Mouse (Mus musculus) hematopoietic stem cell, adult 5-6 weeks (primary cell): Measurements from ENCODE around the gene Nup35. TPM values are rescaled to one million over a fixed set of nuclear protein-coding genes. Genes with fewer than 3 reads are reported as not detected.

Source experiments
- ATAC-seq, 2 experiments: fragments of 125-278 bp in 1 of 2; replicated peaks in 1 of 2; 2 replicates each; pipeline ENCODE4 v1.8.0; 2016 to 2017; ENCODE audit warnings: inconsistent platforms in 2 of 2, mild to moderate bottlenecking in 2 of 2, moderate number of reproducible peaks in 2 of 2, low read depth in 1 of 2, moderate TSS enrichment in 1 of 2; ENCODE audit not compliant: low FRiP score in 2 of 2, poor library complexity in 2 of 2, severe bottlenecking in 2 of 2, insufficient read depth in 1 of 2, low TSS enrichment in 1 of 2
- total RNA-seq: library from RNA; stranded (forward); fragments of 172-1452, 232-1000 nt; gene quantifications from 2 replicates; pipeline ENCODE4 v1.2.3, GENCODE M21; 2017

The Nup35 gene
- 31.3 and 37.9 TPM in 2 replicates for total RNA-seq

- peak; percentile 99 for ATAC-seq
Observed at GRCm38 (mm10) chr2:80616854-80617737, at the start of gene Nup35, which contains the start of gene Dusp19. Gene Nup35, plus strand, starts transcription at chr2:80617236. Gene Dusp19, plus strand, starts transcription at chr2:80617045.

GRCm38 (mm10) chr2:80567411-80567810 lies 49.6 kb upstream of the Nup35 start:
- ATAC-seq, result no peak

GRCm38 (mm10) chr2:80570656-80571055 lies 46.4 kb upstream of the Nup35 start:
- ATAC-seq, result no peak

DNA sequence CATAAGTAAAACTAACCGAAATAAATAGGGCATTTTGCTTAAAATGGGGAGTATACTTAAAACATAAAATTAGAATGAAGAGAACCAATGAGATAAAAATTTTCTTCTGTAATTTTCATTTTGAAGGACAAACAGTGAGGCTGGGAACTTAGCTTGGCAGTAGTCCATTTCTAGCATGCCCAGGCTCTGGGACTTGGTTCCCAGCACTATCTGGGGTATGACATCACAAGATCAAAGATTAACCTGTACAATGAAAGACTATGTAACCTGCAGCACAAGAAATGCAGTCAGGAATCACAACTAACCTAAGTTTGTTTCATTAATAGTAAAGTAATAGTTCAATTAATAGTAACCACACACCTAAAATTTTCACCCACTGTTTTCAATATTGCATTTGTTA lies 39.8 kb upstream of the Nup35 start:
- no peak for ATAC-seq

DNA sequence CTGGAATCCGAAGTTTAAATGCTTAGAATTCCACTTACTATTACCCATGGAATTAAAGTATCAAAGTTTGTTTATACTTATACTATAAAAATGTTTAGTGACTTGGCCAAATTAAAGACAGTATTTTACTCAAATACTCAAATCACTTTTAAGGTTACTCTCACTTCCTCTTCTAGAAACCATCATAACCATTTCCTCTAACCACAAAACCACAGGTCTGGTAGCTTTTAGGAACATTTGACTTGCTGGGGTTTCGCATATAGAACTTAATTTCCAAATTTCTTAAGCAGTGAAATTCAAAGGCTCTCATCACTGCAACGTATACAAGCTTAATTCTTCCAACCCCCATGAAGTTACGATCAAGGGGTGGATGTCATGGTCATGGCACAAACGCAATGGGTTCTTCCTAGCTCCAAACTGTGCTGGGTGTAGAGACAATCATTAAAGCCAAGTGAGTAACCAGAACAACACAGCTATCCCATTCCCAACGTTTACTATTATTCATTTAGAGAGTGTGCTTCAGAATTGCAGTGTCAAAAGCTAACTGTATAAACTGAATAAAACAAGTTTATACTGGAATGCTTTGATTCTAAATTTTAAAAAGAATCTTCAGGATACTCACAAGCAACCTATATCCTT lies 37.7 kb upstream of the Nup35 start:
- peak; percentile 68 to 86 for ATAC-seq

- ATAC-seq, result 0 out of 4 replicates have a peak, but pooled peaks of 1 of the 2 experiments have one; percentile 2
Observed at GRCm38 (mm10) chr2:80580311-80580961, 36.6 kb upstream of the Nup35 start.

DNA sequence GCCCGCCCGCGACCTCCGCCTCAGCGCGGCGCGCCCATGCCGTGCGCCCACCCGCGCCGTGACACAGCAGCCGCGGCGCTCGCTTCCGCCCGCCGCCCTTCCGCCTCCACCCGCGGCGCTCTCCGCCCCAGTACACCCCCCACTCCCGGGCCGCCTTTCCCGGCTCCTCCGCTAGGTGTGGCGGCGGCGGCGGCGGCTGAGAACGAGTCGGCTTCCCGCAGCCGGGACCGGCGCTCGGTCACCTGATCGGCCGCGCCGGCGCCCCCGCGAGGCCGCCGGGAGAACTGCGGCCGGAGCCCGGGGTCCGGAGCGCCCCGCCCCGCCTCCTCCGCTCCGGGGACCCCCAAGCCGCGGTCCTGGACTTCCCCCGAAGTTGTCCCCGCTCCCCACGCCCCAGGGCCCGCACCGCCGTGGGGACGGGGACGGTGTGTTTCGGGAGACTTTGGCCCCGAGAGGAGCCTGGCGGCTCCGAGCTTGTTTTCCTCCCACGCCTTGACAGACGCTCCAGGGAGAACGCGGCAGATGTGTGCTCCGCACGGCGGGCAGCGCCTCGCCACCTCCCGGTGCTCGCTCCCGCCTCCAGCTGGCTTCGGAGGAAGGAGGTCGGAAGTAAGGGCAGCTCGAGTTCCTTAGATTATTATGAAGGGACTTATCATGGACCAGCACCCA lies 35.9 kb upstream of the Nup35 start, which contains the start of gene Nckap1:
TSS of gene Nckap1 (minus strand) at position 338 of the 669 bp plus-strand sequence.
- peak; percentile 35 to 71 for ATAC-seq

GRCm38 (mm10) chr2:80582356-80582755 lies 34.7 kb upstream of the Nup35 start:
- ATAC-seq, result no peak

DNA sequence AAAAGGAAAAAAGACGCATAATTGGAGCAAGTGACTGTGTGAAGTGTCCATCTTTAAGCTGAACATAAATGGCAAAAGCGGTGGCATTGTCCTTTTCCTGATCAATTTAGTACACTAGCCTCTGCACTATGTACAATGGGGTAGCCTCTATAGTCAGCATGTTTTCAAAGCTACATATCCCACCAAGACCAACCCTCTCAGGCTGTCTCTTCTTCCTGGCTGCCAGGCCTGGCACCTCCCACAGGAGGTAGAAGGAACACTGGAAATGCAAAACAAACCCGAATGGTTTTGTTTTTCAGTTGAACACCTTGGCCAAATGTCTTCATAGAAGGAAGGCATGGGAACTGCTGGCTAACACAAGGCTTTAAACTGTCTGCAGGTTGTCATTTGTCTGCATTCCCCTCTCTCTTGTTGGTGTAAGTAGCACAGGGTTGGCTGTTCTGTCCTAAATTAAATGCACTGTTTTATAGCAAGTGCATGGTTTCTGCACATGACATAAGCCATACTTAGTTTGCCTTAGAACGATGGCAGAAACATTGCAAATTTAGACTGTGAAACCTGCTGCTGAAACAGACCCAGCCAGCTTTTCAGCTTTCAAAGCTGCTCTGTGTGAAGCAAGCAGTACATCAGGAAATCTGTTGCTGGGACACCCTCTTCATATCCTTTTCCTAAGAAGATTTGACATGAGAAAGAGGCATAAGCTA lies 22.7 kb upstream of the Nup35 start:
- ATAC-seq, result no peak

GRCm38 (mm10) chr2:80596960-80597359 lies 20.1 kb upstream of the Nup35 start:
- no peak for ATAC-seq

GRCm38 (mm10) chr2:80599850-80600249 lies 17.2 kb upstream of the Nup35 start:
- ATAC-seq, result no peak

DNA sequence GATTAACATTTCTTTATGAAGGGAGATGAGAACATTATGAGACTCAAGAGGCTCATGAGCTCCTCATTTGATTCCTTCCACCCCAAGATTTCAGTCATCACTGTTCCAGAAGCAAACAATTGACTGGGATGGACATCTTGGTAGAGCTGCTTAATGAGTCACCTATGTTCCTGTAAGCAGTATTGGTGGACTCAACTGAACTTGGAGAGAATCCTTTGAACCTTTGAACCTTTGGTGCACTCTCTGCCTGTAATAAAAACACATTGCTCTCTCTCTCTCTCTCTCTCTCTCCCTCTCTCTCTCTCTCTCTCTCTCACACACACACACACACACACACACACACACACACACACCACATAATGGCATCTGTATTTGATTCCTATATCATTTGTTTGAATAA lies 16.4 kb upstream of the Nup35 start:
- no peak for ATAC-seq

DNA sequence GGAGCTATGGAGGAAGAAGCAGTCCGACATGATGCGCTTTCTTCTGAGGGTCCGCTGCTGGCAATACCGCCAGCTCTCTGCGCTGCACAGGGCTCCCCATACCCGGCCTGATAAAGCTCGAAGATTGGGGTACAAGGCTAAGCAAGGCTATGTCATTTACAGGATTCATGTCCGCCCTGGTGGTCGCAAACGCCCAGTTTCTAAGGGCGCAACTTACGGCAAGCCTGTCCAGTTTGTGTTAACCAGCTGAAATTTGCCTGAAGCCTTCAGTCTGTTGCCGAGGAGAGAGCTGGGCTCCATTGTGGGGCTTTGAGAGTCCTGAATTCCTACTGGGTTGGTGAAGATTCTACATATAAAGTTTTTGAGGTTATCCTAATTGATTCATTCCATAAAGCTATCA lies 14.3 kb upstream of the Nup35 start:
- no peak for ATAC-seq

GRCm38 (mm10) chr2:80603771-80604426 lies 13.1 kb upstream of the Nup35 start:
- ATAC-seq, result no peak

DNA sequence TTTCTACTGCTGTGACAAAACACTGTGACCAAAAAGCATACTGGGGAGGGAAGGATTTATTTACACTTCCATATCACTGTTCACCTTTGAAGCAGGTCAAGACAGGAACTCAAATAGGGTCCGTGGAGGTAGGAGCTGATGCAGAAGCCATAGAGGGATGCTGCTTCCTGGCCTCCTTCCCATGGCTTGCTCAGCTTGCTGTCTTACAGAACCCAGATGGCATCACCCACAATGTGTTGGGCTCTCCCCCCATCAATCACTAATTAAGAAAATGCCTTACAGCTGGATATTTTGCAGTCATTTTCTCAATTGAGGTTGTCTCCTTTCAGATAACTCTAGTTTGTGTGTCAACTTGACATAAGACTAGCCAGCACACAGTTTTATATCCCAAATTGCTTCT lies 4.8 kb upstream of the Nup35 start:
- no peak for ATAC-seq

GRCm38 (mm10) chr2:80612796-80613195 lies 4.2 kb upstream of the Nup35 start:
- ATAC-seq, result no peak
